Mouse (Mus musculus) intestine, embryonic 15.5 days (tissue): ENCODE measurements around the gene Nos1. TPM values are rescaled to one million over a fixed set of nuclear protein-coding genes. Genes with fewer than 3 reads are reported as not detected.

Experiments
- ATAC-seq: fragments of 200-750 bp; cut with Nextera tagmentation; 2 replicates; pipeline ENCODE4 v1.8.0; 2017; ENCODE audit warnings: moderate TSS enrichment, moderate library complexity
- H3K27ac ChIP-seq: fragments of 300-500 bp; sonication (generic); 2 replicates; pipeline ENCODE4 v1.5.1; 2015; ENCODE audit warnings: mild to moderate bottlenecking, inconsistent platforms
- H3K27me3 ChIP-seq: fragments of 300-500 bp; sonication (generic); replicated peaks from 2 replicates; pipeline ENCODE4 v1.6.1; 2015; ENCODE audit warnings: inconsistent platforms
- H3K36me3 ChIP-seq: fragments of 300-500 bp; sonication (generic); 2 replicates; pipeline ENCODE4 v1.6.1; 2015; ENCODE audit warnings: inconsistent platforms
- H3K4me1 ChIP-seq: fragments of 300-500 bp; sonication (generic); replicated peaks from 2 replicates; pipeline ENCODE4 v1.6.1; 2015; ENCODE audit warnings: inconsistent platforms
- H3K4me2 ChIP-seq: fragments of 300-500 bp; sonication (generic); replicated peaks from 2 replicates; pipeline ENCODE4 v1.6.1; 2015; ENCODE audit warnings: mild to moderate bottlenecking, inconsistent platforms
- H3K4me3 ChIP-seq: fragments of 300-500 bp; sonication (generic); replicated peaks from 2 replicates; pipeline ENCODE4 v1.5.1; 2015; ENCODE audit warnings: inconsistent platforms
- H3K9ac ChIP-seq: fragments of 300-500 bp; sonication (generic); 2 replicates; pipeline ENCODE4 v1.6.1; 2015; ENCODE audit warnings: inconsistent platforms
- H3K9me3 ChIP-seq: fragments of 300-500 bp; sonication (generic); 2 replicates; pipeline ENCODE4 v1.6.1; 2016; ENCODE audit warnings: inconsistent platforms
- WGBS: fragments of 180-500 bp; shearing (Covaris S2); methylation state at CpG from one replicate; pipeline ENCODE4 v1.1.7; 2015; 5-methylcytosine and 5-hydroxymethylcytosine counted together
- polyA plus RNA-seq: library from polyadenylated mRNA; unstranded; fragments of >200 nt; fragmentation: Nextera tagmentation; extraction: Ambion mirVana; gene quantifications from 2 replicates; pipeline ENCODE4 v1.2.1, GENCODE M21; 2015

Nos1 gene
- polyA plus RNA-seq, 1 experiment from 2014 or later, result 0.87 TPM

GRCm38 (mm10) chr5:117903534-117903933, 122.7 kb downstream of the Nos1 start:
- Histone ChIP-seq H3K36me3 (no peaks in the 10 kb centered on the region), H3K27me3 (no peaks in the 10 kb centered on the region), H3K4me2 (no peak overlapping the region), H3K4me3 (no peak overlapping the region), H3K27ac (no peak overlapping the region), H3K9ac (no peak overlapping the region), H3K4me1 (no peaks in the 10 kb centered on the region), H3K9me3 (no peaks in the 10 kb centered on the region)
- WGBS, result 30% methylated on average over 7 of the region's 7 CpGs
- no peak for ATAC-seq

DNA sequence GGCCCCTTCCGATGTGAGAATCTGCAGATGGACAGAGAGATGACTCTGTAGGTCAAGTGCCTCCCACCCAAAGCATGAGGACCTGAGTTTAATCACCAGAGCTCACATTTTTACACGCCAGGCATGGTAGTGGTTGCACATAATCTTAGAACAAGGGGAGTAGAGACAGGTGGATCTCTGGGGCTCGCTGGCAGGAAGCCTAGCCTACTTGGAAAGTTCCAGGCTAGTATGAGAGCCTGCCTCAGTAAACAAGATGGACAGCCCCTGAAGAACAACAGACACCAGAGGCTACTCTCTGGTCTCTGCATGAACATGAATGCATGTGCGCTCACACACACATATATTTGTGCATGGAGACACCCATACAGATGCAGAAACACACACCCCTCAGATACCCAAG, 124.9 kb downstream of the Nos1 start:
- H3K9ac ChIP-seq, result no peak overlapping the region
- H3K4me1 ChIP-seq, result no peaks in the 10 kb centered on the region
- 77% methylated on average over 4 of the region's 4 CpGs for WGBS
- H3K27me3 ChIP-seq, result no peaks in the 10 kb centered on the region
- no peaks in the 10 kb centered on the region for H3K9me3 ChIP-seq
- H3K4me2 ChIP-seq, result no peak overlapping the region
- no peak for ATAC-seq
- no peak overlapping the region for H3K4me3 ChIP-seq
- H3K36me3 ChIP-seq, result no peaks in the 10 kb centered on the region
- no peak overlapping the region for H3K27ac ChIP-seq

DNA sequence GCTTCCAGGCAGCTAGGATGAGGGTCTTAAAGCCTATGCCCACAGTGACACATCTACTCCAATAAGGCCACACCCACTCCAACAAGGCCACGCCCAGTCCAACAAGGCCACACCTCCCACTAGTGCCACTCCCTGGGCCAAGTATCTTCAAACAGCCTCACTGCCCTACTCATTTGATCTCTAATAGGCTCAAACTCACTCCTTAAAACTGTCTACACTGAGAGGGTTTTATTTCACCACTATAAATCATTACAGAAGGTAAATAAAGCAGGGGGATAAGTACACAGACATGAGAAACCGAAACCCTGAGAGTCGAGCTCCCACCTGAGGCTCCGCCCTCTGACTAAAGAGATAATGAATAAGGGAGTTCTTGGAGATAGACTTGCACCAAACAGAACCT, 128.7 kb downstream of the Nos1 start:
- Histone ChIP-seq H3K27ac (no peak overlapping the region), H3K4me3 (no peak overlapping the region), H3K9me3 (no peaks in the 10 kb centered on the region), H3K36me3 (no peaks in the 10 kb centered on the region), H3K4me1 (no peaks in the 10 kb centered on the region), H3K9ac (no peak overlapping the region), H3K27me3 (no peaks in the 10 kb centered on the region), H3K4me2 (peak overlapping the region; percentile 17; the same call in 1 of the 2 replicates)
- ATAC-seq, result peak; percentile 87
- WGBS, result 39% methylated on average over 4 of the region's 4 CpGs

DNA sequence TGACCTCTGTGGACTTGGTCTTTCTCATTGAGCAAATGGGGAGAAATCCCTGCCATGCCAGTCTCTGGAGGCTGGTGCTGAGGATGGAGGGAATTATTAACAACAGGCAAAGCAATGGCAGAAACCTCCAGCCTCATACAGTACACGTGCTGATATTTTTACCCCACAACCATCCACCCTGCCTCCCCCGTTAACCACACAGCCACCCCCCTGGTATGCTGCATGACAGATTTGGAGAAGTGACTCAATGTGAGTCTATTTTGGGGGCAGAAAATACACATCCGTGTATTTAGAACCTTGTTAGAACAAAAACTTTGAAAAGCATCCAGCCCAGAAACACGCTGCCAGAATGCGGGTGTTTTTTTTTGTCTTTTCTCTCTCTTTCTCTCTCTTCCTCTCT, 135.5 kb downstream of the Nos1 start:
- Histone ChIP-seq H3K9ac (no peak overlapping the region), H3K4me1 (no peaks in the 10 kb centered on the region), H3K27ac (no peak overlapping the region), H3K9me3 (no peaks in the 10 kb centered on the region), H3K36me3 (no peaks in the 10 kb centered on the region), H3K4me2 (no peak overlapping the region), H3K4me3 (no peak overlapping the region), H3K27me3 (no peaks in the 10 kb centered on the region)
- no peak for ATAC-seq
- 81% methylated on average over 5 of the region's 5 CpGs for WGBS

- WGBS, result 66% methylated on average over 3 of the region's 3 CpGs
- Histone ChIP-seq H3K4me3 (no peak overlapping the region), H3K36me3 (no peaks in the 10 kb centered on the region), H3K27ac (no peak overlapping the region), H3K4me2 (no peak overlapping the region), H3K9me3 (no peaks in the 10 kb centered on the region), H3K9ac (no peak overlapping the region), H3K27me3 (no peaks in the 10 kb centered on the region), H3K4me1 (no peaks in the 10 kb centered on the region)
- ATAC-seq, result no peak
Observed at GRCm38 (mm10) chr5:117916906-117917305, 136.1 kb downstream of the Nos1 start.

- no peak overlapping the region for H3K4me2 ChIP-seq
- H3K27ac ChIP-seq, result no peak overlapping the region
- ATAC-seq, result peak; percentile 23; the same call in 1 of the 2 replicates
- no peaks in the 10 kb centered on the region for H3K9me3 ChIP-seq
- H3K4me1 ChIP-seq, result no peaks in the 10 kb centered on the region
- no peak overlapping the region for H3K4me3 ChIP-seq
- H3K36me3 ChIP-seq, result no peaks in the 10 kb centered on the region
- WGBS, result 77% methylated on average over 12 of the region's 12 CpGs
- H3K9ac ChIP-seq, result no peak overlapping the region
- no peaks in the 10 kb centered on the region for H3K27me3 ChIP-seq
Observed at GRCm38 (mm10) chr5:117921786-117922528, 141.1 kb downstream of the Nos1 start.

GRCm38 (mm10) chr5:117923688-117924087, 142.9 kb downstream of the Nos1 start:
- no peak for ATAC-seq
- no peaks in the 10 kb centered on the region for H3K27me3 ChIP-seq
- no peak overlapping the region for H3K4me3 ChIP-seq
- H3K4me1 ChIP-seq, result no peaks in the 10 kb centered on the region
- H3K27ac ChIP-seq, result no peak overlapping the region
- WGBS, result 33% methylated on average over 6 of the region's 6 CpGs
- H3K9ac ChIP-seq, result no peak overlapping the region
- no peaks in the 10 kb centered on the region for H3K9me3 ChIP-seq
- H3K36me3 ChIP-seq, result no peaks in the 10 kb centered on the region
- H3K4me2 ChIP-seq, result no peak overlapping the region

GRCm38 (mm10) chr5:117928553-117928952, 147.7 kb downstream of the Nos1 start:
- Histone ChIP-seq H3K4me3 (no peak overlapping the region), H3K36me3 (no peaks in the 10 kb centered on the region), H3K9me3 (no peaks in the 10 kb centered on the region), H3K4me1 (no peaks in the 10 kb centered on the region), H3K27ac (no peak overlapping the region), H3K9ac (no peak overlapping the region), H3K27me3 (no peaks in the 10 kb centered on the region), H3K4me2 (no peak overlapping the region)
- no peak for ATAC-seq
- WGBS, result 94% methylated on average over 2 of the region's 2 CpGs

DNA sequence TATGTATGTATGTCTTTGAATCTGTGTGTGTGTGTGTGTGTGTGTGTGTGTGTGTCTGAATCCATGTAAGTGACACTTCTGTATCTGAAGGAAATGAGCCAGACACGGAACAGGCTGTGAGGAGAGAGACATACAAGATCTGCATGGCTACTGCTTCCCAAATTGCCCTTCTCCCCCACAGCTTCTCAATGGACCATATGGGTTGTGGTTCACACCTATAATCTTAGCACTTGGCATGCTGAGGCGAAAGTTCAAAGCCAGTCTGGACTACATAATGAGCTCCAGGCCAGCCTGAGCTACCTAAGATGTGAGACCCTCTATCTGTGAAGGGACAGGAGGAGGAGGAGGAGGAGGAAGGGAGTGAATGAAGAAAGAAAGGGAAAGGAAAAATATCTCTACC, 151.4 kb downstream of the Nos1 start:
- H3K27ac ChIP-seq, result no peak overlapping the region
- H3K4me2 ChIP-seq, result no peak overlapping the region
- H3K27me3 ChIP-seq, result no peaks in the 10 kb centered on the region
- no peak for ATAC-seq
- H3K4me3 ChIP-seq, result no peak overlapping the region
- WGBS, result 82% methylated on average over 2 of the region's 2 CpGs
- no peaks in the 10 kb centered on the region for H3K9me3 ChIP-seq
- no peaks in the 10 kb centered on the region for H3K4me1 ChIP-seq
- H3K9ac ChIP-seq, result no peak overlapping the region
- H3K36me3 ChIP-seq, result no peaks in the 10 kb centered on the region

GRCm38 (mm10) chr5:117932862-117933261, 152.0 kb downstream of the Nos1 start:
- H3K4me2 ChIP-seq, result no peak overlapping the region
- no peaks in the 10 kb centered on the region for H3K4me1 ChIP-seq
- H3K36me3 ChIP-seq, result no peaks in the 10 kb centered on the region
- no peaks in the 10 kb centered on the region for H3K27me3 ChIP-seq
- no peak overlapping the region for H3K9ac ChIP-seq
- H3K27ac ChIP-seq, result no peak overlapping the region
- ATAC-seq, result no peak; the same call in 1 of the 2 replicates
- H3K9me3 ChIP-seq, result no peaks in the 10 kb centered on the region
- WGBS, result 2% methylated on average over 7 of the region's 9 CpGs
- H3K4me3 ChIP-seq, result no peak overlapping the region

DNA sequence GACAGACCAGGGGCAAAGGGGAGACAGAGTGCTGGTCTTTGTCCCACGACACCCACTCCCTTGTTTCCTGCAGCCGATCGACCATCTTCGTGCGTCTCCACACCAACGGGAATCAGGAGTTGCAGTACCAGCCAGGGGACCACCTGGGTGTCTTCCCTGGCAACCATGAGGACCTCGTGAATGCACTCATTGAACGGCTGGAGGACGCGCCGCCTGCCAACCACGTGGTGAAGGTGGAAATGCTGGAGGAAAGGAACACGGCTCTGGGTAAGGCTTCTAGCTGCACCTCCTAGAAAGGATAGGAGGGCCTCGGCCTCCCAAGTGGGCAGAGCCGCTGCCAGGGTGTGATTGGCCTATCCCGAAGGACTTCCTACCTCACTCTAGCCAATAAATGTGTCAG, 155.5 kb downstream of the Nos1 start:
- WGBS, result 68% methylated on average over 16 of the region's 16 CpGs
- ATAC-seq, result no peak
- no peak overlapping the region for H3K4me3 ChIP-seq

DNA sequence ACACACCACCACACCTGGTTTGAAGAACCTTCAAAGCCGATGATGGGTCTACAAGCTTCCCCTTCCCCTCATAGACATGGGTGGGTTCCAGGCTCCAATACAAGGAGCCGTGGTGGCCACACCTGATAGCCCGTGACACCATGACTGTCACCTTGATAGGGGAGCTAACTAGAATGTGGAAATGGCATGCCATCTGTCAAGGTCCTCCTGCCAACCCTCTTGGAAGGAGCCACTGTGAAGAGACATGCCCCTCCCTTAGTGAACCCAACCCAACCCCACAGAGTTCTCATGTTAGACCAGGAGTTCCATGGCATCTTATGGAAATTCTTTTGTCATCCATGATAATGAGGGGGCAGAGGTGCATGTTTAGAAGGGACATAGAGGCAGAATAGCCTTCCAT, 156.4 kb downstream of the Nos1 start:
- H3K9me3 ChIP-seq, result no peaks in the 10 kb centered on the region
- no peak overlapping the region for H3K9ac ChIP-seq
- H3K4me2 ChIP-seq, result no peak overlapping the region
- ATAC-seq, result no peak
- no peak overlapping the region for H3K4me3 ChIP-seq
- H3K4me1 ChIP-seq, result 0 out of 2 replicates have a peak, but pooled peaks cover 2% of the 10 kb centered on the region
- no peaks in the 10 kb centered on the region for H3K27me3 ChIP-seq
- WGBS, result 90% methylated on average over 3 of the region's 3 CpGs
- H3K36me3 ChIP-seq, result no peaks in the 10 kb centered on the region
- no peak overlapping the region for H3K27ac ChIP-seq

More for the DNA sequence above, 155.5 kb downstream of the Nos1 start:
- Histone ChIP-seq H3K27ac (no peak overlapping the region), H3K9ac (no peak overlapping the region), H3K9me3 (no peaks in the 10 kb centered on the region), H3K36me3 (no peaks in the 10 kb centered on the region), H3K27me3 (no peaks in the 10 kb centered on the region), H3K4me2 (no peak overlapping the region), H3K4me1 (0 out of 2 replicates have a peak, but pooled peaks cover 2% of the 10 kb centered on the region)

DNA sequence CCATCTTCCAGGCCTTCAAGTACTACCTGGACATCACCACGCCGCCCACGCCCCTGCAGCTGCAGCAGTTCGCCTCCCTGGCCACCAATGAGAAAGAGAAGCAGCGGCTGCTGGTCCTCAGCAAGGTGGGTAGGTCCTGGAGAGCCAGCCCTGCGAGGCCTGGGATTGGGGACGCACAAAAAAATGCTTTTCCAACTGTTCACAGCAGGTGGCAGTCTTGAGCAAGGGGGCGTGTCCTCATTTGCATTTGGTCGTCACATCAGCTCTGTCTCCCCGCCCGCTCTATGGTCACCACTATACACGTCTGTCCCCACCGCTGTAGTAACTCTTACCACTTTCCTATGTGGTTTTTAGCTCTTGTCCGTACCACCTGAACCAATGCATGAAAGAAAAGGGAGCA, 157.3 kb downstream of the Nos1 start:
- H3K9ac ChIP-seq, result no peak overlapping the region
- ATAC-seq, result peak; percentile 78
- 15% methylated on average over 14 of the region's 14 CpGs for WGBS

More for the DNA sequence above, 157.3 kb downstream of the Nos1 start:
- Histone ChIP-seq H3K9me3 (no peaks in the 10 kb centered on the region), H3K27ac (no peak overlapping the region), H3K36me3 (no peaks in the 10 kb centered on the region), H3K4me2 (peak overlapping the region; percentile 60), H3K27me3 (no peaks in the 10 kb centered on the region), H3K4me1 (0 out of 2 replicates have a peak, but pooled peaks cover 2% of the 10 kb centered on the region), H3K4me3 (peak overlapping the region; percentile 29)
